Mouse (Mus musculus): Measurements from ENCODE around the gene Lamb1.

Gene Lamb1

DNA sequence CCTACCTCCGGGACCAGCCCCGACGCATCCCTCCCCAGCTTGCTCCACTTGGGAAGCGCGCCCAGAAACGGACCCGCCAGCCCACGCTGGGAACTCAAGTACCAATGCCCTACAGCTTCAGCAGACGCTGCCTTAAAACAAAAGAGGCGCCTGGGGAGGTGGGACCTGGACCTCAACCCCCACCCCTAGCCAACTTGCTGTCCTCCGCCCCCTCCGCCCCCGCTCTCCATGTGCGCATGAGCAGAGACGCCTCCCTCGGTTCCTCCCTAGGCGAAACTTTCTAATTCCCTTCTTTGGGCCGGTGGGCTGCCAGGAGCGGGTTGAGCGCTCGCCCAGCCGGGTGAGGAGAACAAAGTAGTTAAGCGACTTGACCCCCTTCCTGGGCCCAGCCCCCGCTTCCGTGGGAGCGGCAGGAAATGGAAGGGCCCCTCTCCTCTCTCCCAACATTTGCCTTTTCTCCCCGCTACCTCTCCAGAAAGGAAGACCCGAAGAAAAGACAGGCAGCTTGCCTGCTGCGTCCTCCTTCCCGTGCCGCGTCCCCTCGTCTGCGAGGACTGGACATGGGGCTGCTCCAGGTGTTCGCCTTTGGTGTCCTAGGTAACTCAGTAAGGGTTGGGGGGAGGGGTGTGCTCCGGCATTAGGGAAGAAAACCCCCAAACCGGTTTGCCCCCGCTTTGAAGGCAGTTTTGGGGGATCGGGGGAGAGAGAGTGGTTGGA, at the start of gene Lamb1:
Gene Lamb1 (plus strand): TSS at position 230 of the 717 bp plus-strand sequence.
- peak; percentile 35 for DNase-seq (ENCODE audit: low spot score)

- DNase-seq (ENCODE audit: low spot score), result no peak
Observed at GRCm38 (mm10) chr12:31217232-31217631, 47.8 kb upstream of the Lamb1 start.

- no peak for DNase-seq (ENCODE audit: low spot score)
Observed at GRCm38 (mm10) chr12:31218774-31219173, 46.3 kb upstream of the Lamb1 start.

GRCm38 (mm10) chr12:31221522-31221921, 43.5 kb upstream of the Lamb1 start:
- DNase-seq (ENCODE audit: low spot score), result no peak

DNA sequence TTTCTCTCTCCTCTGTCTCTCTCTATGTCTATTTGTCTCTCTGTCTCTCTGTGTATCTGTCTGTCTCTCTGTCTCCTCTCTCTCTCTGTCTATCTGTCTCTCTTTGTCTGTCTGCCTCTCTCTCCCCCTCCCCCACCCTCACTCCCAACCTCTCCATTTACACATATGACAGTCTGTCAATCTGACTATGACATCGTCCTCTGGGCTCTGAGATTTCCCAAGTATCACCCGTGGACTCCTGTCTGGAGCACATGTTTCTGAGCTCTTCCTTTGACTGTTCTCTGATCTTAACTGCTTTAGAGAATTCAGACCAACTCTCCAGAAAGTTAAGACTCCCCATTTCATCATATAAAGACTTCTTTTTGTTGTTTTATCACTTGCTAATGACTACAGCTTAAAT, 42.8 kb upstream of the Lamb1 start:
- DNase-seq (ENCODE audit: low spot score), result no peak

DNA sequence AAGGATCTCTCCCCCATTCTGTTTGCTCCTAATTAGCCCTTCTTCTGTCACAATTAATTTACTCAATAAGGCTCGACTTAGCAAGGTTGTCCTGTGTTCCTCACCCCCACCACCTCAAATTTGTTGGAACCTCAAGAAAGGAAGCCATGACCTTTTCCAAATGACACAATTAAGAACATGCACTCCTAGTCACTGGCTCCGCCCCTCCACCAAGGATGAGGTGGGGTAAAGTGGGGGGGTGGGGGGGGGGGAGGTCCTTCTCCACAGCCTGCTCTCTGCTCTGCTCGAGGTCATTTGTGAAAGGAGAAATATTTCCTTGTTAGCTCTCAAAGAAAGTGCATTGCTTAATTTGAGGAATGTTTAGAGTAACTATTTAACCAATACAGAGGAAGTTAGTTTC, 42.3 kb upstream of the Lamb1 start:
- no peak for DNase-seq (ENCODE audit: low spot score)

DNA sequence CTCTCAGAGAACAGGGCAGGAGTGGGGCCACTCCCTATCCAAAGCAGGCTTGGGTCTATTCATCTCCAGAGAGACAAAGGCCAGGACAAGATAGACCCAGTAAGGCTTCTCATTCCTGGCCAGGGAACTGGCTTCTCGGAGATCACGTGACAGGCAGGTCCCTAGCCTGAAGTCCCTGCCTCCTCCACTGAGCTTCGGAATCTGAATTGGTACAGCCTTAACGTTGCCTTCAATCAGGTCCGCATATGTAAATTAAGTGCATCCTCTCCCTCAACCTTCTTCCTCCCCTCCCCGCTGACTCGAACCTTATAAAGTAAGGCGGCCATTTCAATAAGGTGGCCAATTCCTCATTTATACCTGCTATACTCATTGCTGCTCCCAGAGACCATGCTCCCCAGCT, 39.6 kb upstream of the Lamb1 start:
- no peak for DNase-seq (ENCODE audit: low spot score)

DNA sequence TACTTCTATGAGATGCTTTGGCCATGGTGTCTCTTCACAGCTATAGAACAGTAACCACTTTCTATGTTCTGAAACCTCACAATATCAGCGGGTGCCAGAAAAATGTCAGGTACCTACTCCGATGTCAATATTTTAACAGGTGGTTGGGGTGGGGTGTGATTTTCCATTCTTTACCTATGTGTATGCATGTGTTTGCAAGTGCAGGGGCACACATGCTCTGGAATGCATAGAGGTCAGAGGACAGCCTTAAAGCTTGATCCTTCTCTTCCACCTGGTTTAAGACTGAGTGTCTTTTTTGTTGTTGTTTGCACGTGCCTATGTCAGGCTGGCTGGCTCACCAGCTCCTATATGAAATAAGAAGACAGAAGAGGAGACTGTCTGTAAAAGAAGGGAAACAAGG, 37.9 kb upstream of the Lamb1 start:
- no peak for DNase-seq (ENCODE audit: low spot score)

GRCm38 (mm10) chr12:31228878-31229277, 36.2 kb upstream of the Lamb1 start:
- no peak for DNase-seq (ENCODE audit: low spot score)

GRCm38 (mm10) chr12:31232635-31233034, 32.4 kb upstream of the Lamb1 start:
- DNase-seq (ENCODE audit: low spot score), result no peak

- no peak for DNase-seq (ENCODE audit: low spot score)
Observed at GRCm38 (mm10) chr12:31235018-31235417, 30.0 kb upstream of the Lamb1 start.

GRCm38 (mm10) chr12:31236861-31237595, 28.0 kb upstream of the Lamb1 start:
- DNase-seq (ENCODE audit: low spot score), result peak; percentile 22

- DNase-seq (ENCODE audit: low spot score), result no peak
Observed at GRCm38 (mm10) chr12:31239031-31239583, 25.9 kb upstream of the Lamb1 start.

DNA sequence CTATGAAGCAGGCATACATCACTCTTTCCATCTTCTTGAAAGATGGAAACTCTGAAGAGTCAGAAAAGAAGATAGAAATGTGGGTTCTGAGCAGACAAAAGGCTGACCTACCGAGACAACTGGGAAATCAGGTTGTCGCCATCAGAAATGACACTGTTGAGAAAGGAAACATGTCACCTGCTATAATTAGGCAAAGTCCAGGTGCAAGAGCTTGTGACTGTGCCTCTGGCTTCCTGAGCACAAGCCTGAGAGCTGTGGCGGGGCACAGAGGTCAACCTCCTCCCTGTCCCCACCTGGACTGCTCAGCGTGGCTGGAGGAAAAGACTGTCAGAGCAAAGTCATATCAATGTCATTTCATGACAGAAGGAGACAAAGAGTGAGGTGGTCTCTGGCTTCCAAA, 25.2 kb upstream of the Lamb1 start:
- no peak for DNase-seq (ENCODE audit: low spot score)

- no peak for DNase-seq (ENCODE audit: low spot score)
Observed at GRCm38 (mm10) chr12:31240470-31240869, 24.6 kb upstream of the Lamb1 start, which contains the start of gene Gm6993. Gene Gm6993 (plus strand): TSS chr12:31240770.

DNA sequence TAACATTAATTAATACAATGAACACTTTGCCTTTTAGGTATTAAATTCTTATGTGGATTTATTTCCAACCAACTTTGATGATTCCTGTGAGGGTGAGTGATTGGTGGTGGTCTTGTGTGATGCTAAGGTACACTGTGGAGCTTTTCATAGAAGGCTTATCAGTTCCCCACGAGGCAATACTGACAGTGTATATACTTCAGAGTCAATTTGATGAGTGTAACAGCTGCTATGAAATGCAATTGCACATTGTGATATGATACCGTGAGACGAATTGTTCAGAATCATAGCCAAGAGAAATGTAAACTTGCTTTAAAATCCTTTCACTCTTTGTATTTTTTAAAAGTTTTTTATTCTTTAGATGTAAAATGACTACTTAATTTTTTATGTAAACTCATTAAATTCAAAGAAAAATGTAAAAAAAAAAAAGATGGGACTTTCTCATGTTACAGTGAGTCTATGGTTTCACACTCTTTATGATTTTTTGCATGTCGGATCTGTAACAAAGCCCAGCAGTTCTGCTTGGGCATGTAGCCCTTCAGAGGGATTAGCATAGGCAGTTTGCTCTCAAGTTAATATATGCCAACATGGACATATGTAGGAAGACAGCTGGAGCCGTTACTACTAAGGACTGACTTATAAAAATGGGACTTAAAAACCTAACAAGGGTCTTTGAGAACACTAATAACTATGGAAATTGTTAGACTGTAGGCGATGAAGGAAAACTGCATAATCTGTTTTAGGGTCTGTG, 23.3 kb upstream of the Lamb1 start:
- no peak for DNase-seq (ENCODE audit: low spot score)

- DNase-seq (ENCODE audit: low spot score), result no peak
Observed at GRCm38 (mm10) chr12:31244001-31244400, 21.0 kb upstream of the Lamb1 start.

GRCm38 (mm10) chr12:31244691-31245090, 20.3 kb upstream of the Lamb1 start:
- DNase-seq (ENCODE audit: low spot score), result no peak

GRCm38 (mm10) chr12:31246153-31246552, 18.9 kb upstream of the Lamb1 start:
- no peak for DNase-seq (ENCODE audit: low spot score)

DNA sequence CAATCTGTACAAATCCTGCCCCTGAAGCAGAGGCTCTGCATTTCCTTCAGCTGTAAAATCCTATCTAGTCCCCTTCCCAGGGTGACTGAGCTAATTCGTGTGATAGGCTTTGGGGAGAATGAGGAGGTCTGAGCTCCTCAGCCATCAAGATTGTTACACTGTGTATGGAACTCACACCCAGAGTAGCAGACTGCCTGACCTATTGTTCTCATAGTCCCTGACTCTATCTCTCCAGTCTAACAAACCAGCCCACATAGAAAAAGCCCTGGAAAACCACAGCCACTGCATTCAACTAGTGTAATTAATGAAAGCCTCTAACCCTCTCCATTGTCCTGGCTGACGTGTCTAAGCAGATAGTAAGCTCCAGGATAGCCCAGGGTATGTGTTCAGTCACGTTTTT, 18.4 kb upstream of the Lamb1 start:
- no peak for DNase-seq (ENCODE audit: low spot score)

DNA sequence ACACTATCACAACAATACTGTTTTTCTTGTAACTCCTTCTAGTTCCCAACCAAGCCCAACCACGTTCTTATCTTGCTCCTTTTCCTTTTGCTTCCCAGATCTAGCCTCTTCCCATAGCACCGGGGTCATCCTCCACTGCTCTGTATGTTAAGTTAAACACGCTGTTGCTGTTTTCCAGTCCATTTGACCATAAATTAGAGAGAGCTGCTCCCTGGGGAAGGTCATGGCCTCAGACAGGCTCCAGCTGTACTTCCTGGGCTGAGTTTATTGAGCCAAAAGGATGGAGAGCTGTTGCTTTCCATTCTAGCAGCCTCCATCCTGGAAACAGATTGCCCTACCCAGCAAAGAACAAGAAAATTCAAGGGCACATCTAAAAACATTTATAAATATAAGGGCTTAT, 16.9 kb upstream of the Lamb1 start:
- DNase-seq (ENCODE audit: low spot score), result no peak

DNA sequence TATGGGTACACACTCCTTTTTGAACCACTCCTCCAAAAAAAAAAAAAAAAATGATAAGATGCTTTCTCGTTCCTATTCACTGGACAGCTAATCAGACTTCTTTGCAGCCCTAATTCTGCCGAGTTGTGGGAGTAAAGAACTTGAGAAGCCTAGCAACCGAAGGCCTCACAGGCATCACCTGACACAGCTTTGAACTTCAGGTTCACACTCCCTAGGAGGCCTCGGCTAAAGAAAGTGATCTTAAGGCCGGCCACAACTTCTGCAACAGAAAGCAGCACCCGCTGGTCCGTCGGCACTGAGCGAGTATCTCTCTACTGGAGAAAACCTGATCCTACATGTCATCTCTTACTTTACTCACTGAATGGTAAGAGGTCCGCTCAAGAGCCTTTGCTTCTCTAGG, 16.4 kb upstream of the Lamb1 start:
- no peak for DNase-seq (ENCODE audit: low spot score)

DNA sequence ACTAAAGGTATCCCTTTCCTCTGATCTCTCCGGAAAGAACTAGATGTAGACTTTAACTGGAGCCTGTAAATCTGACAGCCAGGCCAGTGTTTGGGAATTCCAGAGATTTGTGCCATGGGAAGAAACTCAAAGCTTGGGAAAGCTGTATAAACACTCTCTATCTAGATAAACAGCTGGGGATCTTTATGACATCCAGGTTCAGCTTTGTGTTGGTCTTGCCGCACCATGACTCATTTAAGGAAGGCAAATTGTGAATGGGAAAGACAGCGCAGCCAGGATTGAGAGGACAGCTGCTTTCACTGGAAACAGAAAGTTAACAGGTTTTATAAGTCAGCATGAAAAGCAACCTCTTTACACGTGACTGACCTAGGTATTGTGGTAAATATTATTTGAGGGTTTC, 12.8 kb upstream of the Lamb1 start:
- DNase-seq (ENCODE audit: low spot score), result no peak
